In the genomic region with DNA sequence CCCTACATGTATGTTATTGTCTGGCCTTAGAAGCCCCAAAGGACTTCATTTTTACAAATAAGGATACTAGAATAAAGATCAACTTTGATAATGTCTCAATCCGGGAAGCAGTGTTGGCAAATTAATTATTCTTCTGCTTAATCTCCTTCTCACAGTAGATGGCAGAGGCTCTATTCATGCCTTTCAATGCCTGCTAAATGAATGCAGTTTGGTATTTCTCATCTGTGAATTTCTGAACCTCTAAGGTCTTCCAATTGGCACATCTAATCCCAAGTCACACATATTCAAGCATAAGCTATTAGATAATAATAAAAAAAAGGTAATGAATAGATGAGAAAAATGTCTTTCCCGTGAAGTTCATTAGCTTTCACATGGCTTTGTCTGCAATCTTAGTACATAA, we compare ENCODE assay signal across 22 mouse cellular contexts.
DNase-seq lines count a peak whose midpoint lies in the region; ATAC-seq lines count a peak whose summit lies in the region.
"Had no signal": no experiment of that assay in that cellular context is flagged by ENCODE, and none has a peak within 500 bp of the region (broad histone marks: within the 10 kb centered on the region; RNA-seq: fewer than 3 reads in every experiment).

No protein-coding gene starts in this region.

- no peak for ATAC-seq in hindbrain, embryonic 14.5 days (ENCODE audit: low FRiP score)
- ATAC-seq in hindbrain, embryonic 11.5 days (ENCODE audit: low FRiP score): no peak
- ATAC-seq in neural tube, embryonic 14.5 days (ENCODE audit: low read depth): no peak
- no peak for ATAC-seq in neural tube, embryonic 15.5 days (ENCODE audit: low FRiP score)
- no peak for ATAC-seq in hindbrain, embryonic 16.5 days
- ATAC-seq: intestine, embryonic 15.5 days; liver, embryonic 12.5 days; liver, postnatal 0 days had no signal

- H3K4me3 ChIP-seq in hindbrain, embryonic 14.5 days (replicated peaks; ENCODE audit: low read length): no peak overlapping the region
- no peak overlapping the region for H3K4me3 ChIP-seq in hindbrain, embryonic 11.5 days (ENCODE audit: low read depth, low read length)
- H3K4me3 ChIP-seq in neural tube, embryonic 14.5 days (ENCODE audit: low read depth, low read length): no peak overlapping the region
- H3K4me3 ChIP-seq in neural tube, embryonic 15.5 days (replicated peaks): no peak overlapping the region
- no peak overlapping the region for H3K4me3 ChIP-seq in hindbrain, embryonic 16.5 days (ENCODE audit: low read length)
- H3K4me3 ChIP-seq: heart, adult 2 months; heart, embryonic 13.5 days; intestine, embryonic 15.5 days; liver, embryonic 12.5 days had no signal

- DNase-seq in hindbrain, embryonic 14.5 days (ENCODE audit: low spot score): no peak
- DNase-seq in hindbrain, embryonic 11.5 days (ENCODE audit: low spot score): no peak
- DNase-seq in B cell, adult 2 months: no peak
- DNase-seq in gastrocnemius, adult 18-20 months (ENCODE audit: low spot score): no peak
- DNase-seq: adrenal gland, adult 8-10 months; cerebellum, adult 8-10 months; cerebellum, postnatal 36 days; heart, adult 2 months; heart, postnatal 10 days; kidney, adult 2 months; kidney, postnatal 4 days; liver, postnatal 0 days; lung, postnatal 36 days; right cerebral cortex, postnatal 4 days; thymus, postnatal 4 days had no signal

- no peaks in the 10 kb centered on the region for H3K27me3 ChIP-seq in hindbrain, embryonic 14.5 days (ENCODE audit: control insufficient read depth, insufficient read depth, low read length)
- no peaks in the 10 kb centered on the region for H3K27me3 ChIP-seq in hindbrain, embryonic 11.5 days (ENCODE audit: control insufficient read depth, insufficient read depth, low read length)
- H3K27me3 ChIP-seq in neural tube, embryonic 14.5 days (ENCODE audit: control insufficient read depth, insufficient read depth, low read length): no peaks in the 10 kb centered on the region
- H3K27me3 ChIP-seq in neural tube, embryonic 15.5 days (replicated peaks): no peaks in the 10 kb centered on the region
- no peaks in the 10 kb centered on the region for H3K27me3 ChIP-seq in hindbrain, embryonic 16.5 days (replicated peaks; ENCODE audit: control insufficient read depth, insufficient read depth, low read length)
- H3K27me3 ChIP-seq: CH12.LX; heart, embryonic 13.5 days; intestine, embryonic 15.5 days; liver, embryonic 12.5 days had no signal

- H3K9ac ChIP-seq in hindbrain, embryonic 14.5 days: no peak overlapping the region
- no peak overlapping the region for H3K9ac ChIP-seq in hindbrain, embryonic 11.5 days (ENCODE audit: low read depth, low read length)
- H3K9ac ChIP-seq in neural tube, embryonic 14.5 days (replicated peaks; ENCODE audit: low read depth, low read length): no peak overlapping the region
- H3K9ac ChIP-seq in neural tube, embryonic 15.5 days (replicated peaks): no peak overlapping the region
- no peak overlapping the region for H3K9ac ChIP-seq in hindbrain, embryonic 16.5 days (ENCODE audit: low read depth, low read length)
- H3K9ac ChIP-seq: heart, embryonic 13.5 days; intestine, embryonic 15.5 days; liver, embryonic 12.5 days; liver, postnatal 0 days had no signal

- H3K36me3 ChIP-seq in hindbrain, embryonic 14.5 days (replicated peaks; ENCODE audit: control insufficient read depth, insufficient read depth): no peaks in the 10 kb centered on the region
- no peaks in the 10 kb centered on the region for H3K36me3 ChIP-seq in hindbrain, embryonic 11.5 days (ENCODE audit: control insufficient read depth, insufficient read depth, low read length)
- no peaks in the 10 kb centered on the region for H3K36me3 ChIP-seq in neural tube, embryonic 14.5 days (ENCODE audit: control insufficient read depth, insufficient read depth, low read length)
- H3K36me3 ChIP-seq in neural tube, embryonic 15.5 days: no peaks in the 10 kb centered on the region
- no peaks in the 10 kb centered on the region for H3K36me3 ChIP-seq in hindbrain, embryonic 16.5 days (ENCODE audit: control insufficient read depth, insufficient read depth, low read length)
- H3K36me3 ChIP-seq: heart, embryonic 13.5 days; intestine, embryonic 15.5 days; liver, embryonic 12.5 days had no signal

- peaks cover 20% of the 10 kb centered on the region for H3K4me1 ChIP-seq in hindbrain, embryonic 14.5 days (replicated peaks; ENCODE audit: control insufficient read depth, insufficient read depth, low read length)
- H3K4me1 ChIP-seq in hindbrain, embryonic 11.5 days (replicated peaks; ENCODE audit: control insufficient read depth, insufficient read depth, low read length): 0 out of 2 replicates have a peak, but pooled peaks cover 3% of the 10 kb centered on the region
- H3K4me1 ChIP-seq in neural tube, embryonic 14.5 days (ENCODE audit: control insufficient read depth, insufficient read depth, low read length): peaks cover 7% of the 10 kb centered on the region
- H3K4me1 ChIP-seq in neural tube, embryonic 15.5 days: peaks cover 17% of the 10 kb centered on the region
- H3K4me1 ChIP-seq in hindbrain, embryonic 16.5 days (ENCODE audit: control insufficient read depth, insufficient read depth, low read depth, low read length): peaks cover 6% of the 10 kb centered on the region
- H3K4me1 ChIP-seq: intestine, embryonic 15.5 days; liver, embryonic 12.5 days had no signal

- H3K9me3 ChIP-seq in hindbrain, embryonic 14.5 days (ENCODE audit: control insufficient read depth, low read length): no peaks in the 10 kb centered on the region
- H3K9me3 ChIP-seq in hindbrain, embryonic 11.5 days (ENCODE audit: control insufficient read depth, low read length): no peaks in the 10 kb centered on the region
- no peaks in the 10 kb centered on the region for H3K9me3 ChIP-seq in neural tube, embryonic 14.5 days (ENCODE audit: control insufficient read depth, low read length)
- H3K9me3 ChIP-seq in neural tube, embryonic 15.5 days (replicated peaks): no peaks in the 10 kb centered on the region
- no peaks in the 10 kb centered on the region for H3K9me3 ChIP-seq in hindbrain, embryonic 16.5 days (ENCODE audit: control insufficient read depth, low read length)
- H3K9me3 ChIP-seq: heart, embryonic 13.5 days; intestine, embryonic 15.5 days; liver, embryonic 12.5 days had no signal

- peak overlapping the region; percentile 48; the same call in 1 of the 2 replicates for H3K27ac ChIP-seq in hindbrain, embryonic 14.5 days
- H3K27ac ChIP-seq in hindbrain, embryonic 11.5 days (ENCODE audit: low read depth, low read length): no peak overlapping the region
- H3K27ac ChIP-seq in neural tube, embryonic 14.5 days (ENCODE audit: low read depth, low read length): peak overlapping the region; percentile 44
- no peak overlapping the region for H3K27ac ChIP-seq in neural tube, embryonic 15.5 days (replicated peaks)
- 0 out of 2 replicates have a peak overlapping the region, but pooled peaks have one; percentile 12 for H3K27ac ChIP-seq in hindbrain, embryonic 16.5 days (ENCODE audit: low read depth, low read length)
- H3K27ac ChIP-seq: heart, adult 2 months; heart, embryonic 13.5 days; intestine, embryonic 15.5 days; liver, embryonic 12.5 days had no signal

- WGBS in hindbrain, embryonic 14.5 days: 36% methylated on average over 2 of the region's 2 CpGs
- 85% methylated on average over 2 of the region's 2 CpGs for WGBS in hindbrain, embryonic 11.5 days
- WGBS in neural tube, embryonic 14.5 days: 50% methylated on average over 2 of the region's 2 CpGs
- 31% methylated on average over 2 of the region's 2 CpGs for WGBS in neural tube, embryonic 15.5 days
- WGBS in hindbrain, embryonic 16.5 days: 41% methylated on average over 2 of the region's 2 CpGs

- H3K4me2 ChIP-seq in hindbrain, embryonic 14.5 days (replicated peaks): no peak overlapping the region
- H3K4me2 ChIP-seq in hindbrain, embryonic 11.5 days (replicated peaks; ENCODE audit: low read depth, low read length): no peak overlapping the region
- no peak overlapping the region for H3K4me2 ChIP-seq in neural tube, embryonic 14.5 days (ENCODE audit: low read depth, low read length)
- H3K4me2 ChIP-seq in neural tube, embryonic 15.5 days: no peak overlapping the region
- no peak overlapping the region for H3K4me2 ChIP-seq in hindbrain, embryonic 16.5 days (ENCODE audit: low read length)
- H3K4me2 ChIP-seq: heart, embryonic 13.5 days; intestine, embryonic 15.5 days; liver, embryonic 12.5 days had no signal

Comparison
In these comparisons a context has a peak if more than half of its experiments do, and no peak if none do; other contexts are left out.
1. H3K27ac ChIP-seq: peak in hindbrain, embryonic 14.5 days (single experiment), neural tube, embryonic 14.5 days (single experiment) and hindbrain, embryonic 16.5 days (single experiment); none in hindbrain, embryonic 11.5 days (single experiment) and neural tube, embryonic 15.5 days (single experiment).